Mouse (Mus musculus): Measurements from ENCODE around the gene Dsn1. TPM values are rescaled to one million over a fixed set of nuclear protein-coding genes. Genes with fewer than 3 reads are reported as not detected.

The Dsn1 gene
- polyA plus RNA-seq, 1 experiment from 2014 or later: 27.5 TPM

DNA sequence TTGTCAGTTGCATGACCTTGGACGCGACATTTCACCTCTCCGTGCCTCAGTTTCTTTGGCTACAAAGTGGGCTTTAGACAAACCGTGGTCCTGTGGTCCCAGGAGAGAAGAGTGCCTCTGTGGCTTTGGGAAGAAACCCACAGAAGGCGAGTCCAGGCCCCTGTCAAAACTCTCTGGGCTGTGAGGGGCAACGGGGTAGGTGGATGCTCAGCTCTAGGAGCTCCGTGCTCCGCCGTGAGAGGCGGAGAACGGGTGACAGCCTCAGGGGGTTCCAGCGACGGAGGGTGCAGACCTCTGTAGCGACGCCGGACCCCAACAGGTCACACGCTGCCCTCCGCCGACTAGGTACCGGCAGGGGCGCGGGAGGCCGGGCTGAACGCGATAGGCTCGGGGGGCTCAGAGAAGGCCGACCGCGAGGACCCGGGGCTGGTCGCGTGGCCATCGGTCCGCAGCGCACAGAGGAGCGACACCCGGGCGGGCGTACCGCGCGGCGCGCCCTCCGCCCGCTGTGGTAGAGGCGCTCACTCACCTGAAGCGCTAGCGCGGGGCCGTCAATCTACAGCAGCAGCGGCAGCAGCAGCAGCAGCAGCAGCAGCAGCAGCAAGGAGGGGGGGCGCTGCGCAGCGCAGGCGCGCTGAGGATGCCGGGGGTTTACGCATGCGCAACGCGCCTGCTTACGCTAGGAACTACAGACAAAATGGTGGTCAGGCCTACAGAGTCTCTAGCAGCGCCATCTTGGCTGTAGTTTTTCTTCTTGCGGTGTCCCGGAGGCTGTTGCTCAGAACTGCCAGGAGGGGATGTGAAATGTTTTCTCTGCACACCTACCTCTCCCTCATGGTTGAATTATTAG, 15.3 kb downstream of the Dsn1 start, which contains the start of gene Ndrg3:
Gene Ndrg3, minus strand, starts transcription at position 587 of the 850 bp plus-strand sequence.
- ATAC-seq (ENCODE audit: insufficient number of reproducible peaks, low FRiP score, low TSS enrichment, low read depth): peak; percentile 93
- WGBS: under 1% methylated on average over 61 of the region's 66 CpGs

DNA sequence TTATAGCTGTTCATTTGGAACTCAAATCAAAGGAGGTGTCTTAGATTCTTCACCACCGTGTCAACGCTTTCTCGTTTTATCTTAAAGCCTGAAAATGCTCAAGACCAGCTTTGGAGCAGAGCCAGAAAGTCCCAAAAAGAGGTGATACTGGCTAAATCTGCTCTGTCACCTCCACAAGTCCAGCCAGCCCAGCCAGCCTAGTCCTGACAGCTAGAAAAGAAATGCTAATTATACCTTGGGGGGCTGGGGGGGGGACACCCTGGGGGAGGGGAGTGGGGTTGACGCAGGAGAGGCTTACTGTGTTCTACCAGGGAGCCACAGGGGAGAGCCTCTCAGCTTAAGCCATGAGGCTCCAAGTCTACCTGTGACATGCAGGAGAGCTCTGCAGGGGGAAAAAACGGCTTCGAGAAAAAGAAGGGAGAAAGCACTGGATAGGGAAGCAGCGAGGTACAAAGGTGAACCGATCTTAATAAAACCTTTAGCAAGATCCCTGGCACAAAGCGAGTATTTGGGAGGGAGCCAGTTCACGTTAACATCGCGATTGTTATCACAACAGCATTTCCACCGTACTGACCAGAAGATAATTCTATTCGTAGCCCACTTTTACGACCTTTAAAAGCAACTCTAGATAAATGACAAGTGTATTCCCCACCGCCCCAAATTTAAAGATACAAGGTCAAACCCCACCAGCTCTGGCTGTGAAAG, 16.1 kb downstream of the Dsn1 start:
- ATAC-seq (ENCODE audit: insufficient number of reproducible peaks, low FRiP score, low TSS enrichment, low read depth): no peak
- 5% methylated on average over 16 of the region's 16 CpGs for WGBS
- peaks cover 11% of the 10 kb centered on the region for H3K4me1 ChIP-seq
- H3K4me3 ChIP-seq (replicated peaks): peak overlapping the region; percentile 92
- peak overlapping the region; percentile 84 for H3K4me2 ChIP-seq (replicated peaks)
- no peak overlapping the region for H3K27ac ChIP-seq (replicated peaks)
- H3K9me3 ChIP-seq (replicated peaks): no peaks in the 10 kb centered on the region
- H3K27me3 ChIP-seq: no peaks in the 10 kb centered on the region
- H3K36me3 ChIP-seq: peaks cover 13% of the 10 kb centered on the region; the same call in 1 of the 2 replicates
- H3K9ac ChIP-seq: peak overlapping the region; percentile 88

More for the DNA sequence above, 15.3 kb downstream of the Dsn1 start, which contains the start of gene Ndrg3:
- peaks cover 11% of the 10 kb centered on the region for H3K4me1 ChIP-seq
- peak within 1 kb of the TSS; percentile 84 for H3K4me2 ChIP-seq (replicated peaks)
- H3K27ac ChIP-seq (replicated peaks): peak within 1 kb of the TSS; percentile 68
- peaks cover 21% of the 10 kb centered on the region; the same call in 1 of the 2 replicates for H3K36me3 ChIP-seq
- peak within 1 kb of the TSS; percentile 92 for H3K4me3 ChIP-seq (replicated peaks)
- no peaks in the 10 kb centered on the region for H3K27me3 ChIP-seq
- H3K9me3 ChIP-seq (replicated peaks): no peaks in the 10 kb centered on the region
- peak within 1 kb of the TSS; percentile 88 for H3K9ac ChIP-seq

DNA sequence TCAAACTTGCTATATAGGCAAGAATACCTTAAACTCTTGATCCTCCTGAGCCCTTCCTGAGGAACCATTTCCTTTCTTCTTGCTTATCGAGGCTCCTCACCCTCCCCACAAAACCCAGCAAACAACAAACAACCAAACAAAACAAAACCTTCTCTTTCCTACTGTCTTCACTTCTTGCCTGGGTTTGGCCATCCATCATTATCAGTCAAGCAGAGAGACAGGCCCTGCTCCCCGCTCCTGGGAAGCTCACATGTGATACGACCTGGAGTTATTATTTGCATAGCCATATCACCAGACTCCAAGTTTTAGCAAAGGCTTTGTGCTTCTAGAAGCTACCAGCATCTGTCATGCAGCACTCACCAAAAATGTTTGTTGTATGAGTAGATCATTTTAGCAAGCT, 19.6 kb downstream of the Dsn1 start:
- H3K36me3 ChIP-seq: no peaks in the 10 kb centered on the region
- no peak for ATAC-seq (ENCODE audit: insufficient number of reproducible peaks, low FRiP score, low TSS enrichment, low read depth)

DNA sequence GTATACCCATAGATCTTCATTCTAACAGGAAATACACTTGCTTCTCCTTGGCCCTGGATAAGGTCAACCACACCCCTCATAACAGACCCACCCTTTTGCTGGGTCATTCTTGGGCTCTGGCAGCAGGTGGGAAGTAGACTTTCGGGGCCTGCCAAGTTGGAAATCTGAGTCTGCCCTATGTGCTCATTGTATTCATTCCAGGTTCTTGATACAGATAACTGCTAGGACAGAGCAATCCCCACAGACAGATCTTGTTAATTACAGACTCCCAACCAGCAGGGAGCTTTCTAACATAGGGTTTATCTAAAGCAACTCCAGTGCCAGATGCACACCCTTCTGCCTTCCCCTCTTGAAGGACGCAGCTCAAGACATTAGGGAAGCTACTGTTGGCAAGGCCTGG, 24.1 kb downstream of the Dsn1 start:
- 68% methylated on average over 2 of the region's 2 CpGs for WGBS
- Histone ChIP-seq H3K27ac (replicated peaks) (peak overlapping the region; percentile 22; the same call in 1 of the 2 replicates), H3K4me3 (replicated peaks) (no peak overlapping the region), H3K27me3 (no peaks in the 10 kb centered on the region), H3K4me1 (peaks cover 3% of the 10 kb centered on the region; the same call in 1 of the 2 replicates), H3K36me3 (no peaks in the 10 kb centered on the region), H3K9me3 (replicated peaks) (no peaks in the 10 kb centered on the region), H3K4me2 (replicated peaks) (no peak overlapping the region), H3K9ac (no peak overlapping the region)
- no peak for ATAC-seq (ENCODE audit: insufficient number of reproducible peaks, low FRiP score, low TSS enrichment, low read depth)

More for the DNA sequence above, 19.6 kb downstream of the Dsn1 start:
- H3K27me3 ChIP-seq: no peaks in the 10 kb centered on the region
- WGBS: 74% methylated on average over 3 of the region's 3 CpGs
- no peak overlapping the region for H3K4me3 ChIP-seq (replicated peaks)
- no peak overlapping the region for H3K27ac ChIP-seq (replicated peaks)
- no peaks in the 10 kb centered on the region for H3K9me3 ChIP-seq (replicated peaks)
- no peak overlapping the region for H3K4me2 ChIP-seq (replicated peaks)
- peaks cover 14% of the 10 kb centered on the region for H3K4me1 ChIP-seq
- H3K9ac ChIP-seq: no peak overlapping the region

- Histone ChIP-seq H3K27me3 (no peaks in the 10 kb centered on the region), H3K4me3 (replicated peaks) (no peak overlapping the region), H3K4me2 (replicated peaks) (no peak overlapping the region), H3K9ac (no peak overlapping the region), H3K36me3 (no peaks in the 10 kb centered on the region), H3K9me3 (replicated peaks) (no peaks in the 10 kb centered on the region), H3K27ac (replicated peaks) (no peak overlapping the region), H3K4me1 (peaks cover 3% of the 10 kb centered on the region; the same call in 1 of the 2 replicates)
- no peak for ATAC-seq (ENCODE audit: insufficient number of reproducible peaks, low FRiP score, low TSS enrichment, low read depth)
- WGBS: 78% methylated on average over 4 of the region's 4 CpGs
Measured at GRCm38 (mm10) chr2:156981291-156981690, 25.7 kb downstream of the Dsn1 start.

- Histone ChIP-seq H3K4me3 (replicated peaks) (no peak overlapping the region), H3K9ac (no peak overlapping the region), H3K9me3 (replicated peaks) (no peaks in the 10 kb centered on the region), H3K36me3 (no peaks in the 10 kb centered on the region), H3K27ac (replicated peaks) (peak overlapping the region; percentile 17; the same call in 1 of the 2 replicates), H3K4me2 (replicated peaks) (no peak overlapping the region), H3K27me3 (no peaks in the 10 kb centered on the region), H3K4me1 (peaks cover 3% of the 10 kb centered on the region; the same call in 1 of the 2 replicates)
- no peak for ATAC-seq (ENCODE audit: insufficient number of reproducible peaks, low FRiP score, low TSS enrichment, low read depth)
- 41% methylated on average over 2 of the region's 2 CpGs for WGBS
Measured at GRCm38 (mm10) chr2:156980059-156980458, 26.9 kb downstream of the Dsn1 start.

GRCm38 (mm10) chr2:156976711-156977110, 30.2 kb downstream of the Dsn1 start:
- no peak overlapping the region for H3K9ac ChIP-seq
- no peaks in the 10 kb centered on the region for H3K4me1 ChIP-seq
- H3K9me3 ChIP-seq (replicated peaks): no peaks in the 10 kb centered on the region
- no peak for ATAC-seq (ENCODE audit: insufficient number of reproducible peaks, low FRiP score, low TSS enrichment, low read depth)
- H3K27me3 ChIP-seq: no peaks in the 10 kb centered on the region
- no peaks in the 10 kb centered on the region for H3K36me3 ChIP-seq
- no peak overlapping the region for H3K4me2 ChIP-seq (replicated peaks)
- no peak overlapping the region for H3K4me3 ChIP-seq (replicated peaks)
- no peak overlapping the region for H3K27ac ChIP-seq (replicated peaks)

- no peaks in the 10 kb centered on the region for H3K36me3 ChIP-seq
- no peaks in the 10 kb centered on the region for H3K9me3 ChIP-seq (replicated peaks)
- no peak overlapping the region for H3K27ac ChIP-seq (replicated peaks)
- no peak overlapping the region for H3K9ac ChIP-seq
- H3K4me1 ChIP-seq: no peaks in the 10 kb centered on the region
- no peak for ATAC-seq (ENCODE audit: insufficient number of reproducible peaks, low FRiP score, low TSS enrichment, low read depth)
- no peak overlapping the region for H3K4me3 ChIP-seq (replicated peaks)
- no peak overlapping the region for H3K4me2 ChIP-seq (replicated peaks)
- WGBS: 65% methylated on average over 2 of the region's 2 CpGs
- no peaks in the 10 kb centered on the region for H3K27me3 ChIP-seq
Measured at GRCm38 (mm10) chr2:156974967-156975366, 32.0 kb downstream of the Dsn1 start.

GRCm38 (mm10) chr2:156973316-156974100, 33.4 kb downstream of the Dsn1 start:
- ATAC-seq (ENCODE audit: insufficient number of reproducible peaks, low FRiP score, low TSS enrichment, low read depth): no peak
- Histone ChIP-seq H3K4me2 (replicated peaks) (no peak overlapping the region), H3K36me3 (no peaks in the 10 kb centered on the region), H3K9me3 (replicated peaks) (no peaks in the 10 kb centered on the region), H3K4me1 (no peaks in the 10 kb centered on the region), H3K27ac (replicated peaks) (no peak overlapping the region), H3K9ac (no peak overlapping the region), H3K4me3 (replicated peaks) (no peak overlapping the region), H3K27me3 (no peaks in the 10 kb centered on the region)
- 77% methylated on average over 5 of the region's 5 CpGs for WGBS

GRCm38 (mm10) chr2:156970253-156970652, 36.7 kb downstream of the Dsn1 start:
- Histone ChIP-seq H3K36me3 (no peaks in the 10 kb centered on the region), H3K9ac (no peak overlapping the region), H3K4me1 (no peaks in the 10 kb centered on the region), H3K4me2 (replicated peaks) (no peak overlapping the region), H3K4me3 (replicated peaks) (no peak overlapping the region), H3K27ac (replicated peaks) (no peak overlapping the region), H3K9me3 (replicated peaks) (no peaks in the 10 kb centered on the region), H3K27me3 (no peaks in the 10 kb centered on the region)
- WGBS: 71% methylated on average over 7 of the region's 7 CpGs
- no peak for ATAC-seq (ENCODE audit: insufficient number of reproducible peaks, low FRiP score, low TSS enrichment, low read depth)

- ATAC-seq (ENCODE audit: insufficient number of reproducible peaks, low FRiP score, low TSS enrichment, low read depth): no peak
- WGBS: 69% methylated on average over 4 of the region's 4 CpGs
- H3K36me3 ChIP-seq: no peaks in the 10 kb centered on the region
- H3K4me3 ChIP-seq (replicated peaks): no peak overlapping the region
- no peaks in the 10 kb centered on the region for H3K4me1 ChIP-seq
- H3K27ac ChIP-seq (replicated peaks): no peak overlapping the region
- no peaks in the 10 kb centered on the region for H3K9me3 ChIP-seq (replicated peaks)
- no peaks in the 10 kb centered on the region for H3K27me3 ChIP-seq
- no peak overlapping the region for H3K4me2 ChIP-seq (replicated peaks)
- H3K9ac ChIP-seq: no peak overlapping the region
Measured at GRCm38 (mm10) chr2:156968501-156968900, 38.5 kb downstream of the Dsn1 start.
